Mouse (Mus musculus): ENCODE results near the gene Esrrg.

DNA sequence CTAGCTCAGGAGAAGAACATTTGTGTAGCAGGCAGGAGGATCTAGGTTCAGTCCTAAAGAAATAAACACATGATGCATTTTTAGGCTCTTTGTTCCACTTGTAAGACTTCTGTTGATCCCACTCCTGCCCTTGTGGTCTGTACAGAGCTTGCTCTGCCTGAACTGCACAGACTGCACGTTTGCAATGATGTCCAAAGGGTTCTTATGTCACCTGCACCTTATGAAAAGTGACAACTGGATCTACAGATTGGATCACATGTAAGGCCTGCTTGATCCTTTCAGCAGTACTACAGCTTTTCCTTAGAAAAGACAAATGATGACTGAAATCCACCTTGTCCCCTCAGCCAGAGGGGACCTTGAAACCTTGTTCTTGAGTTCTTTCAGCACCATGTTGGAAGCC, 70.7 kb downstream of the Esrrg start:
- TF ChIP-seq USF1 (IDR thresholded peaks at IDR 0.05; ENCODE audit: low read depth) (no peak), CTCF (IDR thresholded peaks at IDR 0.05; ENCODE audit: control insufficient read depth, insufficient read depth, insufficient read length) (no peak), MYOG (IDR thresholded peaks at IDR 0.05; ENCODE audit: control insufficient read depth, extremely low read depth, insufficient read length) (no peak), CEBPB (IDR thresholded peaks at IDR 0.05; ENCODE audit: low read depth) (no peak)

All from C2C12 (cell line).